Mouse (Mus musculus): Measurements from ENCODE around the gene Slc9a9. TPM values are rescaled to one million over a fixed set of nuclear protein-coding genes. Genes with fewer than 3 reads are reported as not detected.

Gene Slc9a9
- polyA plus RNA-seq, 1 experiment from 2014 or later, result 4.4 TPM

- 52% methylated on average over 6 of the region's 6 CpGs for WGBS
- no peaks in the 10 kb centered on the region for H3K9me3 ChIP-seq (ENCODE audit: control insufficient read depth, low read length)
- no peaks in the 10 kb centered on the region for H3K27me3 ChIP-seq (ENCODE audit: control insufficient read depth, insufficient read depth, low read depth, low read length)
- no peak overlapping the region for H3K27ac ChIP-seq (ENCODE audit: low read length)
- no peak overlapping the region for H3K9ac ChIP-seq (ENCODE audit: low read length)
- no peaks in the 10 kb centered on the region for H3K4me1 ChIP-seq (replicated peaks; ENCODE audit: control insufficient read depth, insufficient read depth, low read length)
- H3K4me2 ChIP-seq (ENCODE audit: low read depth, low read length), result no peak overlapping the region
- no peaks in the 10 kb centered on the region for H3K36me3 ChIP-seq (ENCODE audit: control insufficient read depth, insufficient read depth, low read length)
- ATAC-seq (ENCODE audit: low read depth), result no peak
- no peak overlapping the region for H3K4me3 ChIP-seq (ENCODE audit: low read length)
Observed at GRCm38 (mm10) chr9:95255844-95256243, 586.1 kb downstream of the Slc9a9 start.

GRCm38 (mm10) chr9:95256680-95257316 lies 587.1 kb downstream of the Slc9a9 start:
- H3K27me3 ChIP-seq (ENCODE audit: control insufficient read depth, insufficient read depth, low read depth, low read length), result no peaks in the 10 kb centered on the region
- H3K36me3 ChIP-seq (ENCODE audit: control insufficient read depth, insufficient read depth, low read length), result no peaks in the 10 kb centered on the region
- WGBS, result 42% methylated on average over 21 of the region's 21 CpGs
- H3K9ac ChIP-seq (ENCODE audit: low read length), result peak overlapping the region; percentile 43
- ATAC-seq (ENCODE audit: low read depth), result peak; percentile 67
- H3K27ac ChIP-seq (ENCODE audit: low read length), result no peak overlapping the region
- H3K4me3 ChIP-seq (ENCODE audit: low read length), result peak overlapping the region; percentile 26
- H3K4me1 ChIP-seq (replicated peaks; ENCODE audit: control insufficient read depth, insufficient read depth, low read length), result no peaks in the 10 kb centered on the region
- peak overlapping the region; percentile 53 for H3K4me2 ChIP-seq (ENCODE audit: low read depth, low read length)
- H3K9me3 ChIP-seq (ENCODE audit: control insufficient read depth, low read length), result no peaks in the 10 kb centered on the region

DNA sequence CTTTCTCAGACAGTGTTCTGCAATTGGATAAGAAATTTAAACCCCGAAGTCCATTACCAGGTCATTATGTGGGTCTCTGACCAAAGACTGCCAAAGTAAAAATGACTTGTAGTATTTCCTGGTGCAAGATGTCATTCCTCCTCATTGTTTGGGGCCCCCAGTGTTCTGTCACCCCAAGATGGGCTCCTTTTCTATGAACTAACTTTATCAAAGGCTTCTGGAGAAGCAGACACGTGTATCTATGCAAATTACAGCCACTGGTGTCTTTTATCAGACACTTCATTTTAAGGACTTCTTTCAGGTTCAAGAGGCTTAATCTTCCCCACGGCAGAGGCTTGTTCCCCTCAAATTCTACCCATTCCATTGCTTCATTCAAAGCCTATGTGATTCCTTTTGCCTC lies 593.1 kb downstream of the Slc9a9 start:
- 35% methylated on average over 3 of the region's 3 CpGs for WGBS
- no peaks in the 10 kb centered on the region for H3K36me3 ChIP-seq (ENCODE audit: control insufficient read depth, insufficient read depth, low read length)
- H3K27me3 ChIP-seq (ENCODE audit: control insufficient read depth, insufficient read depth, low read depth, low read length), result no peaks in the 10 kb centered on the region
- no peaks in the 10 kb centered on the region for H3K9me3 ChIP-seq (ENCODE audit: control insufficient read depth, low read length)
- H3K4me1 ChIP-seq (replicated peaks; ENCODE audit: control insufficient read depth, insufficient read depth, low read length), result no peaks in the 10 kb centered on the region
- no peak overlapping the region for H3K4me3 ChIP-seq (ENCODE audit: low read length)
- ATAC-seq (ENCODE audit: low read depth), result no peak
- no peak overlapping the region for H3K27ac ChIP-seq (ENCODE audit: low read length)
- no peak overlapping the region for H3K9ac ChIP-seq (ENCODE audit: low read length)
- H3K4me2 ChIP-seq (ENCODE audit: low read depth, low read length), result no peak overlapping the region

GRCm38 (mm10) chr9:95263867-95264509 lies 594.3 kb downstream of the Slc9a9 start:
- no peaks in the 10 kb centered on the region for H3K27me3 ChIP-seq (ENCODE audit: control insufficient read depth, insufficient read depth, low read depth, low read length)
- H3K27ac ChIP-seq (ENCODE audit: low read length), result no peak overlapping the region
- 75% methylated on average over 9 of the region's 9 CpGs for WGBS
- H3K4me3 ChIP-seq (ENCODE audit: low read length), result no peak overlapping the region
- ATAC-seq (ENCODE audit: low read depth), result no peak
- H3K9ac ChIP-seq (ENCODE audit: low read length), result no peak overlapping the region
- no peaks in the 10 kb centered on the region for H3K9me3 ChIP-seq (ENCODE audit: control insufficient read depth, low read length)
- H3K4me2 ChIP-seq (ENCODE audit: low read depth, low read length), result no peak overlapping the region
- H3K4me1 ChIP-seq (replicated peaks; ENCODE audit: control insufficient read depth, insufficient read depth, low read length), result no peaks in the 10 kb centered on the region
- no peaks in the 10 kb centered on the region for H3K36me3 ChIP-seq (ENCODE audit: control insufficient read depth, insufficient read depth, low read length)

GRCm38 (mm10) chr9:95266179-95266578 lies 596.5 kb downstream of the Slc9a9 start:
- H3K36me3 ChIP-seq (ENCODE audit: control insufficient read depth, insufficient read depth, low read length), result no peaks in the 10 kb centered on the region
- no peaks in the 10 kb centered on the region for H3K4me1 ChIP-seq (replicated peaks; ENCODE audit: control insufficient read depth, insufficient read depth, low read length)
- H3K4me2 ChIP-seq (ENCODE audit: low read depth, low read length), result no peak overlapping the region
- WGBS, result 53% methylated on average over 2 of the region's 2 CpGs
- no peaks in the 10 kb centered on the region for H3K9me3 ChIP-seq (ENCODE audit: control insufficient read depth, low read length)
- H3K4me3 ChIP-seq (ENCODE audit: low read length), result no peak overlapping the region
- ATAC-seq (ENCODE audit: low read depth), result no peak
- no peaks in the 10 kb centered on the region for H3K27me3 ChIP-seq (ENCODE audit: control insufficient read depth, insufficient read depth, low read depth, low read length)
- H3K9ac ChIP-seq (ENCODE audit: low read length), result no peak overlapping the region
- no peak overlapping the region for H3K27ac ChIP-seq (ENCODE audit: low read length)

DNA sequence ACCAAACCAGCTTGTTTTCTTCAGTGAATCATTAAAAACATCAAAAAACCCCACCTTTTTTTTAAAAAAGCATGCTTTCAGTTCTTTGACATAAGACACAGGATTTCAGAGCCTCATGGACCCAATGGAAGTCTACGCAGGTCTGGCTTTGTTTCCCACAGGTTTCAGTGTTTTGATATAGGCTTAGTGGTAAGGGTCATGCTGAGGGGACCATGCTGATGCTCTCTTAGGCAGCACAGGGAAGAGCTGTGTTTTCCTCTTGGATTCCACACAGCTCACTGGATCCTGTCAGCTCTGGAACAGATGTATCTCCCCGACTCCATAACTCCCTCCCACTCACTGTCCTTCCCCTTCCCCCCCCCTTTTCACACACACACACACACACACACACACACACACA lies 597.2 kb downstream of the Slc9a9 start:
- Histone ChIP-seq H3K27ac (ENCODE audit: low read length) (no peak overlapping the region), H3K4me2 (ENCODE audit: low read depth, low read length) (no peak overlapping the region), H3K4me3 (ENCODE audit: low read length) (no peak overlapping the region), H3K36me3 (ENCODE audit: control insufficient read depth, insufficient read depth, low read length) (no peaks in the 10 kb centered on the region), H3K4me1 (replicated peaks; ENCODE audit: control insufficient read depth, insufficient read depth, low read length) (no peaks in the 10 kb centered on the region), H3K9me3 (ENCODE audit: control insufficient read depth, low read length) (no peaks in the 10 kb centered on the region), H3K27me3 (ENCODE audit: control insufficient read depth, insufficient read depth, low read depth, low read length) (no peaks in the 10 kb centered on the region), H3K9ac (ENCODE audit: low read length) (no peak overlapping the region)
- ATAC-seq (ENCODE audit: low read depth), result no peak
- WGBS, result 62% methylated on average over 2 of the region's 2 CpGs

- peak; percentile 64 for ATAC-seq (ENCODE audit: low read depth)
- Histone ChIP-seq H3K27me3 (ENCODE audit: control insufficient read depth, insufficient read depth, low read depth, low read length) (no peaks in the 10 kb centered on the region), H3K4me1 (replicated peaks; ENCODE audit: control insufficient read depth, insufficient read depth, low read length) (peaks cover 2% of the 10 kb centered on the region; the same call in 1 of the 2 replicates), H3K9me3 (ENCODE audit: control insufficient read depth, low read length) (no peaks in the 10 kb centered on the region), H3K4me2 (ENCODE audit: low read depth, low read length) (no peak overlapping the region), H3K9ac (ENCODE audit: low read length) (no peak overlapping the region), H3K4me3 (ENCODE audit: low read length) (no peak overlapping the region), H3K36me3 (ENCODE audit: control insufficient read depth, insufficient read depth, low read length) (no peaks in the 10 kb centered on the region), H3K27ac (ENCODE audit: low read length) (no peak overlapping the region)
- 34% methylated on average over 10 of the region's 10 CpGs for WGBS
Observed at GRCm38 (mm10) chr9:95279590-95280344, 610.1 kb downstream of the Slc9a9 start.

Small RNA genes lying within 50 kb of the gene (microRNA-seq; reads per million reads assigned to microRNA genes)
- gene Mir7656, result not detected

Other genes starting within 250 kb of the Slc9a9 start
- gene 1190002N15Rik, start 131.8 kb upstream of the Slc9a9 start, polyA plus RNA-seq (2015; fragmentation: Nextera tagmentation; extraction: Ambion mirVana), result 6.9 and 7.7 TPM in 2 replicates

All from lung, embryonic 16.5 days (tissue).